Mouse (Mus musculus) c-Kit-positive CD71-negative TER-119-negative erythroid progenitor cells, embryonic 14.5 days (primary cell): ENCODE measurements around the gene Snd1.
"Not testable (repeated sequence)": the region's sequence is repeated elsewhere in the genome, so short reads cannot be mapped to it uniquely, and the experiment has no call there.

Experiments
- DNase-seq: peaks from one replicate; pipeline ENCODE4 v3.0.0-alpha.2; 2013; ENCODE audit warnings: low read depth

Gene Snd1

DNA sequence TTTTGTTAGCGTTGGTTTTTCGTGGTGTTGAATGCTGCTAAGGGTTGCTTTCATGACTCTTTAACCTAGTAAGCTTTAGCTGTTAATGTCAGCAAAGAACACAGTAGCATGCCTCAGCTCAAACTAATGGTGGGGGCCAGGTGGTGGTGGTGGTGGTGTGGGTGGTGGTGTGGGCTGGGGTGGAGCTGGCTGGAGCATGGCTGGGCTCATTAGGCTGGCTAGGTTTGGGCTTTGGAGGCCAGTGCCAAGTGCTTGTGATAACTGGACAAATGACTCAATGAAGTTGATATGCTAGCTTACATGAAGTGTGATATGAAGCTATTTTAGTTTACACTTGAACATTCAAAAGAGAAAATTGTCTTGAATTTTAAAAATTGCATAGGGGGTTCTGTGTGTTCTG, 11.1 kb downstream of the Snd1 start:
- no peak for DNase-seq

DNA sequence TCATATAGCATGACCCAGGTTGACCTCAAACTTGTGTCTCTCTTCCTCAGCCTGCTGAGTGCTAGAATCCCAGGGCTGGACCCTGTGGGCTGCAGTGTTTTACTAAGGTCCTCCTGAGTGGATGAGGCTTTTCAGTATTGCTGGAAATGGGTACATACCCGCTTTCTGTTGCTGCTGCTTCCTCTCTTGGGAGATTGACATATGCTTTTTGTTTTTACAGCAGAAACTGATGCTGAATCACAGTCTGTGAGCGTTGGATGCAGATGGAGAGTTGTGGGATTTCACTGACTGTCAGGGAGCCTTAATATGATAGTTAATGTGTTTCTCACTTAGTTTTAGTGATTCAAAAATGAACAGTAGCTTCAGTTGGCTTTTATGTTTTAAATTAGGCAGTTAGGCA, 11.5 kb downstream of the Snd1 start:
- no peak for DNase-seq

DNA sequence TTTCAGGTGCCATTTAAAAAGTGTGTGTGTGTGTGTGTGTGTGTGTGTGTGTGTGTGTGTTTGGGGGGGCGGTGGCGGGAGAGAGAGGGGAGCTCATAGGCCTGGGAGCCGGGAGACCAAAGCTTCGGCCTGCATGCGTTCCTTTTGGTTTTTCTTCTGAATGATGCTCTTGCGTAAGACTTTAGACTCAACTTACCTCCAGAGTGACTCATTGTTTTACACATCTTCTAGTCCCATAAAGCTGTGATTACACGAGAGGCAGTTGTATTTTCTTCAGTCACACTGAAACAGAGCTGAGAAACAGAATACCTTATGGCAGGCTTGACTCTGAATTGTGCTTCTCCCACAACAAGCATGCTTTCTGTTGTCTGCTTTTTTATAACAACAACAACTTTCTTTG, 12.0 kb downstream of the Snd1 start:
- no peak for DNase-seq

DNA sequence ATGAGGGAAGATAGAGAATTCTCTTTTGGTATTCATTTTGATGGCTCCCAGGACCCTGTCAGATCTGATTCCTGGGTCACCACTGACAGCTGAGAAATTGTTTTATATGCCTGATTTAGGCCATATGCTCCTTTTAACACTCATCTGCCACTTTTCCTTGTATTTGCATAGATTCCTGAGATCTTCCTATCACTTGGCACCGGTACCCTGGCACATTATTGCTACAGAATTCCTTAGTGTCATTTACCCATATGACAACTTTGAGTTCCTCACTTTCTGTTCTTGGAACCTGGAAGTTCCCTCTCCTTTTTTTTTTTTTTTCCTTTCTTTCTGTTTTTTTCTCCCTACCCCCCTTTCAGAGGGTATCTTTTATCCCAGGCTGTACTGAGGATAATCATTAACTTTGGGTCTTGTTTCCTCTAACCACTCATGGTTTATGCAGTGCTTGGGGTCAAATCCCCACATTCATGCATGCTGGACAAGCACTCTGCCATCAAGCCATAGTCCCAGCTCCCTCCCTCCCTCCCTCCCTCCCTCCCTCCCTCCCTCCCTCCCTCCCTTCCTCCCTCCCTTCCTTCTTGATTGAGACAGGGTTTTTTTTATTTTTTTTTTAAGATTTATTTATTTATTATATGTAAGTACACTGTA, 13.4 kb downstream of the Snd1 start:
- DNase-seq: no peak

DNA sequence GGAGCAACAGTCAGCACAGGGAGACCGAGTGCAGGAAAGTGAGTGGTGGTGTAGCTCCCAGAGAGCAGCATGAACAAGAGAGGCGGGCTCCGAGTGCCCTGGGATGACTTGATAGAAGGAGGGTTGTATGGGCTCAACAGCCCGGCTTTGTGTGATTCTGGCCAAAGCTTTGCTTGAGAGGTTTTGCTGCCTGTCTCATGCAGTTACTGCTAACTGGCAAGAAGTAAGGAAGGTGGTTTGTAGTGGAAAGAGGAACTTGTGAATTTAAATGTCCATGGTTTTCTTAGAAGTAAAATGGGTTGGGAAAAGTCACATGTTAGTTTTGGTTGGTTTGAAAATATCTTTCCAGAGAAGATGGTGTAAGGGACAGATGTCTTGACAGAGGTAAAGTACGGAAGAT, 15.7 kb downstream of the Snd1 start:
- no peak for DNase-seq

DNA sequence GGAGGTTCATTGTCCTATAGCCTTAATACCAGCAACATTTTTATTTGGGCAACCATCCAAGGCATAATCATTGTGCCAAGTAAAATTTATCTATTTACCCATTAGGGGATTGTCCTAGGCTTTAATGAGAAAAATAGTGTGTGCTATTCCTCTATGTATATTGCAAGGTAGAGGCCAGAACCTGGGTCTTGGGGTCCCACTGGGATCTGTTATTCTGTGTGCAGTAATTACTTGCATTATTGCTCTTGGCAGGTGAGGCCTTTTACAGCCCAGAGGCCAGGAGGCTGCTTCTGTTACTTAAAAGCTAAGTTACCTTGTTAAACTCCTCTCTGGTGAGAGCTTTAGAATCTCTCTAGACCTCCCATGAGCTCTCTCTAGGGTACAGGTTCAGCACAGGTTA, 16.3 kb downstream of the Snd1 start:
- no peak for DNase-seq

DNA sequence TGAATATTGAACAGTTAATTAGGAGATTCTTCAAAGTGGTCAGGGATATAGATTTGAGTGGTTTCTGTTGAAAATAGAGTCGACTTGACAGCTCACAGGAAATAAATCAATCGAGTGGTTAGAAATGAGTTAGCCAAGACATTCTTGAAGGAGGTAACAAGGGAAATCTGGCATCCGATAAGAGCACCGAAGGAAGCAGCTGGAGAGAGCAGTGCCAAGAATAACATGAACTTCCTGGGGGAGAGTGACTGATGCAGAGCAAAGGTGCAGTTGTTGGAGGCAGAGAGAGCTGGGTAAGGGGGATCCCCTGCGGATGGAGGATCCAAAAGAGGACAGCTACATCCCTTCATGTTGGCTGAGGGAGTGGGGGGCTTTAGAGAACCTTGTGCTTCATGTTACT, 22.9 kb downstream of the Snd1 start:
- no peak for DNase-seq

DNA sequence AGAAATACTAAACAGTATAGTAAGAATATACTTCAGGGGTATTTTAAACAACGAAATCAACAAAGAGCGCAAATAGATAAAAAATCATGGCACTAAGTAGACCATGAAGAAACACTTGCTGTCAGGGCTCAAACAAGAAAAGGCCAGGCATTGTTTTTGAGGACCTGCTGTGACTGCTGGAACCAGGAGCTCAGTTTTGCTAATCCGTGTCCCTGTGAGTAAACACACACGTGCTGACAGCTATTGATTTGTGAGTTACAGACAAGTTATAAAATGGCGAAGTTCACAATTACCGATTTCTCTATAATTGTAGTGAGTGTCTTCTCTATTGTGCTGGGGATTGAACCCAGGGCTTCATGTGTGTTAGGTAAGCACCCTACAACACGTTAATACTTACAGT, 27.6 kb downstream of the Snd1 start:
- no peak for DNase-seq

DNA sequence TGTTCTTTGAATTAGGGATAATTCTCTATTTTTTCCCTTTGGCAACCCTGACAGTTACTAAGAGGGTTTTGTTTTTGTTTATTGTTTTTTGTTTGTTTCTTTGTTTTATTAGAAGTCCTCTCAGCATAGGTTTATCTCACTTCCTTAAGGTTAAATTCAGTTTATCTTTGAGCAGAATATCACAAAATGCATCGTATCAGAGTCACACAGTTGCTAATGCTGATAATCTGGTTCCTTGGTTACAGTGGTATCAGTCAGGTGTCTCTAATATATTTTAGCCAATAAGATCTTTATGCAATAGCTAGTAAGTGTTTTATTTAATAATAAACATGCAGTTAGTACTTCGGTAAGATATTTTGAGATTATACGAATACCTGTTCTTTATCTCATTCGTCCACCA, 28.2 kb downstream of the Snd1 start:
- DNase-seq: no peak

DNA sequence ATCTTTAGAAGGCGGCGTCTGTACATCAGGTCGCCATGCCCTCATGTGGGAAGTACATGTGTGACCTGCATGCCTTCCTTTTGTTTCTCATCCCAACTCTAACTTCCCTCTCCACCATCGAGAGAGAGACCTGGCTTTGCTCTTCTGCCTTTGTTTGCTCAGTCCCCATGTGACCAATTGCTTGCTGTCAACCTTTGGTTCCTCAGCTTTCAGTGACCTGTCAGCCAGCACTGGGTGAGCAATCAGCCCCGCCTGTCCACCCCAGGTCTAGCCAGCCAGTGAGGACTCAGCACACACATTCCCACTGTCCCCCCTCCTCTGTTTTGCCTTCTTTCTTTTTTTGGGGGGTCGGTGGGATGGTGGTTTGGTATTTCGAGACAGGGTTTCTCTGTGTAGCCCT, 29.7 kb downstream of the Snd1 start:
- DNase-seq: no peak

DNA sequence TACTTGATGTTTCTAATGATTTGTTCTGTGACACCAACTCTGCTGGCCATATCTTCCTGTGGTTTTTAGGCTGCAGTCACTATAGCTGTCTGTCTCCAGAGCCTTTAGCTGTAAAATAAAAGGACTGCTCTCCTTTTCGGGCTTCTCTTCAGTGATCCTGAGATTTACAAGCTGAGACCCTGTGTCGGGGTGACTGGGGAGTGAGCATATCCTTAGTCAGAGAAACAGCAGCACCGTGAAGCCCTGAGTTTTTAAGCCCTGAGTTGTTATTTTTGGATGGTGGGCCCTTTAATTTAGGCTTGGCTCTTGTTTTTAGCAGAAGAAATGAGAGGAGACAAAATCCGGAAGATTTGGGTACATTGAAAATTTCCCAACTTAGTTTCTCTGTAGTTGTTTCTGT, 32.8 kb downstream of the Snd1 start:
- DNase-seq: no peak

DNA sequence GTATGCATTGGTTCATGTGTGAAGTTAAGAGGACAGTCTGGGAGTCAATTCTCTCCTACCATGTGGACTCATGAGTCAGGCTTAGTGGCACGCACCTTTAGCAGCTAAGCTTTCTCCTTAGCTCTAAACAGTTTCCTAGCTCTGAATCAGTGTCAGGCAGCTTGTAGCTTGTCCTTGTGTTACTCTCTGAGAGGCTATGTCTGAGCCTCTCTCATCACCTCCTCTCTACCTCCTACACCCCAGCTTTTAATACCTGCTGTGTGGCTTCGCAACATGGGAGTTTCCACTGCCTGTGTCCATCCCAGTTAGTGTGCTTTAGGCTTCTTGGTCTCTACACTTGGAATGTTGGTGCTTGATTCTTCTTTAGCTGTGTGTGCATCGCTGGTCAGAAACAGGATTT, 39.3 kb downstream of the Snd1 start:
- no peak for DNase-seq

DNA sequence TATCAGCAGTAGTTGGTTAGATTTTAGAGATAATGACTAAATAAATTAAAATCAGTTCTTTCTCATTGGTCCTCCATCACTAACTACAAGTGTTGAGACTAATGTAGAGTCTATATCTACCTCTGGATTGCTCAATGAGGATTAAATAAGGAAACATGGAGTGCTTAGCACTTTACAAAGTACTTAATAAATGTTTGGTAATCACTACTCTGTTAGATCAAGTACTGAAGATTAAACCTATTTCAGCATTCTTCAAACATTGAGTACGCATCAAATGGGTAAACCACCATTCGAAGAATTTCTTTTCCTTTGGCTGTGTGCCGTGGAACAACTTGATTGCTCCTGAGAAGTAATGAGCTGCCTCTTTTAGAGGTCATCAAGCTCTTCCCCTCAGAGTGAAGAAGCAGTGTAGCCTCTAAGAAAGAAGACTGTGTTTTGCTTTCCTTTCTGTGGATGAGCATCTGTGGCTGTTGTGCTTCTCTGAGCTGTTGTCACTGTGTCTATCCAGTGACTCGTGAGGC, 40.0 kb downstream of the Snd1 start:
- no peak for DNase-seq

DNA sequence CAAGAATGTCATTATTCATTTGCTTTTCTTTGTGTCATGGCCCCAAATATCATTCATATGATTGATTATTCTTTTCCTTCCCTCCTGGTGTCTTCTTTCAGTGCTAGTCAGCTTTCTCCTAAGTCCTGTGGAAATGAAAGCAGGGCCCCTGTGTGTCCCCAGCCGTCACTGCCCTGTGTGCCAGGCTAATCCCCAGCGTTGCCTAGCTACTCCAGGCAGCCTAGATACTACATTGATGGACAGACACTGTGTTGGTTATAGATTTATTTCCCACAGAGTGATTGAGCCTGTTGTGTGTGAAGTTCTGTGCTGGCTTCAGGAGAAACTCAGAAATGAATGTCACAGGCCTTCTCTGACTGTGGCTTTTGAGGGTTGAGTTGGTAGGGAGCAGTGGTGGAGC, 41.7 kb downstream of the Snd1 start:
- no peak for DNase-seq

DNA sequence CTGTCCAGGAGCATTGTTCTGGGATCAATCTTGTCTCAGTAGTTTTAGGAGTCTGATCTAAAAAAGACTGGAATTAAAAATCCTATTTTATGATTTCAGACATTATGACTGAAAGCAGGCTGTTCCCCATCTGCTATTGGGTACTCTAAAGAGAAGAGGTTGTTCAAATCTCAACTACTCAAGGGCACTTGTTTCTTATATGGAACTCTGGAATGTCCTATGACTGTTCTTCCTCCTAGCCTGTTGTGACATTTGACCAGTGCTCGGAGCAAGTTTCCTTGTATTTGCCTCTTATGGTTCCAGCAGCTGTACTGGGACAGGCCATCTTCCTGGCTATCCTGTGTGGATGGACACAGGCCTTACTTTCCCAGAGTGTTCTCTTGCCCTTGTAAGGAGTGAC, 42.1 kb downstream of the Snd1 start:
- DNase-seq: no peak

DNA sequence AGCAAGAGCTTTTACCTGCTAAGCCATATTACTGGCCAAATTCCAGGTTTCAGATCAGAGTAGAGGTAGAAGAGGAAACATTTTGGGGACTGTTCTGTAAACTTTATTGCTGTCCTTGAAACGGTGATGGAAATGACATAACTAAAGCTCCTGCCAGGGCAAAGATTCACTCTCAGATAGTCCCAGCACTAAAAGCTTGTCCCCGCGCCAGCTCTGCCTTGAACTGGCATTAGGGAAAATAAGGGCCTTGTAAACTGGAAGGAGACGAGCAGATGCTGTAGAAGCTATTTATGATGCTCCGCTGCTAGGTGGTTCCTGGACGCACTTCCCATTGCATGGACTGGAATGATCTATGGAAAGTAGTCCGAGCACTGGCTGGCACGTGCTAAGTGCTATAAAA, 44.5 kb downstream of the Snd1 start:
- no peak for DNase-seq

DNA sequence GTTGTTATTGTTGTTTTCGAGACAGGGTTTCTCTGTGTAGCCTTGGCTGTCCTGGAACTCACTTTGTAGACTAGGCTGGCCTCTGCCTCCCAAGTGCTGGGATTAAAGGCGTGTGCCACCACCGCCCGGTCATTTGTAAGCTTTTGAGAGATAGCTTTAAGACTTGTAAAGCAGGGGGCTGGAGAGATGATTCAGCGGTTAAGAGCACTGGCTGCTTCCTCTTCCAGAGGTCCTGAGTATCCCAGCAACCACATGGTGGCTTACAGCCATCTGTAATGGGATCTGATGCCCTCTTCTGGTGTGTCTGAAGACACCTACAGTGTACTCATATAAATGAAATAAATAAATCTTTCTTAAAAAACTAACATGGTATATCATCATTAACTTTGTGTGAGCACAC, 45.8 kb downstream of the Snd1 start:
- DNase-seq: not testable (repeated sequence)

DNA sequence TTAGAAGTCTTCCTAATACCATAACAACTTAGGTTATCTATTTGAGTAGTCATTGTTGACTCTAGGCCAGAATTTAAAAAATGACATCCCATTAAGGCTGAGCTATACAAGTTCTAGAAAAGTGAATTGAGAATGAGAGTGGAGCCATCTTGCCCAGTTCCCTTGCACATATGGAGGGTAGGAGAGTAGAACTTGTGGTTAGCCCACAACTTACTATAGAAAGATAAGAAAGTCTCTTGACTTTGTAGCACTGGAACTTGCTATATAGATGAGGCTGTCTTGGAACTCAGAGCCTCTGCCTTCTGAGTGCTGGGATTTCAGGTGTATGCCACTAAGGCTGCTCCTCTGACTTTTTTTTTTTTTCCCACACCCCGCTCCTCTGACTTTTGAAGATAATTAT, 46.5 kb downstream of the Snd1 start:
- no peak for DNase-seq

DNA sequence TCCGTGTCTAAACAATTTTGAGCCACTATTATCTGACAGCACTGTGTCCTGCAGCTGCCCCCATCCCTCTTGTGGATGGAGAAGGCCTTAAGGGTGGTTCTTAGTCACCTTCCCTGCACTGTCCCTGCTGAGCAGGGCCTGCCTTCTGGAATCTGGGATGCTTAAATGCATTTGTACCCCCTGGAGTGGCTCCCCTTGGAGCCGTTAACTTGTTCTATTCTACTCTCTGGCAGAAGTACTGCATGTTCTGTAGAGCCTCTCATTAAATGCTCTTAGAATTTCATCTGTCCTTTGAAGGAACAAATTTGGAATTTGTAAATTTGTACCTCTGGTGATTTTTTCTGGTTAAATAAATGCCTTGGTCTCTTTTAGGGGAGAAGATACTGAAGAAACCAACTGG, 50.6 kb downstream of the Snd1 start:
- no peak for DNase-seq

DNA sequence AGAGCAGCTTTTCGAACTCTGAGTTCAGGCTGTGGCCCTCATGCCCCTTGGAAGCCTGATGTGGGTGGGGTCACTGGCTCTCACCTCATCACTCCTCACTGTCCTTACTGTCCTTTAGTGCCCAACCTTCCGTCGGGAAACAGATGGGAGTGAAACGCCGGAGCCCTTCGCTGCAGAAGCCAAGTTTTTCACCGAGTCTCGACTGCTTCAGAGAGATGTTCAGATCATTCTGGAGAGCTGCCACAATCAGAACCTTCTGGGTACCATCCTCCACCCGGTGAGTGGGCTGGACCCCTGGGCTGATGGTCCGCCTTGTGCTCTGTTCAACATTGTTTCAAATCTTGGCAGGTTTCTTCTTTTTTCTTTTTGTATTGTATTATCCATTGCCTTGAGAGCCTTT, 52.5 kb downstream of the Snd1 start:
- DNase-seq: no peak

DNA sequence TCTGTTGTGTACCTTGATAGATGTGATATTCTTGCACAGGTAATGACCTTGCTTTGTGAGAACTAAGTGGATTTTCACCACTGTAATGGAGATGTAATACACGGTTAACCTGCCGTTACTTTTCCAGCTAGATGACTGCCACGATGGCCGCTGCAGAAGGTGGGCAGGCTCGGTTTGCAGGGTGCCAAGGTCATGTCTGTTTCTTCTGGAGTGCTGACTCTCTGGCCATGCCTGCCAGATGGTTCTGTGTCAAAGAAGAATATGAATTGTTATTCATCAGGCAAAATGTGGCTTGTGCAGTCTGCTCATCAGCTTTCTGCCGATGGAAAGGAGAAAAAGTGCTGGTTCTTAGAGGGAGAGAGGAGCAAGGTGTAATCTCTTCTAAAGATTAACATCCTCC, 53.3 kb downstream of the Snd1 start:
- no peak for DNase-seq

DNA sequence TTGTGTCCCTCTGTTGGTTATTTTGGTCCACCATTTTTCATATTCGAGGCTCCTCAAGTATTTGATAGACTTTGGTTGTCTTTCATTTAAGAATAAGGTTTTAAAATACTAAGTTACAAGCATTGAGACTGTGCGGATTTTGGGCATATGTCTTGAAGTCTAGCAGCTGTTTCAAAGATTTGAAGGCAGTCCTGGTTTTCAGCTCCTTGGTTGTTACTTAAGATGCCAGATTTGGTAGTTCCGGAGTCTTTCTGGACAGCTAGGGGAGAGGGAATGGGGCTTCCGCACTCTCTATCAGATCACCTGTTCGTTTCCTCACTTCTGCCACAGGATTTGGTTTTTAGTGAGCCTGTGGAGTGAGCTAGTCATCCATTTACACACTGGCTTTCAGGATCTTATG, 61.5 kb downstream of the Snd1 start:
- no peak for DNase-seq

DNA sequence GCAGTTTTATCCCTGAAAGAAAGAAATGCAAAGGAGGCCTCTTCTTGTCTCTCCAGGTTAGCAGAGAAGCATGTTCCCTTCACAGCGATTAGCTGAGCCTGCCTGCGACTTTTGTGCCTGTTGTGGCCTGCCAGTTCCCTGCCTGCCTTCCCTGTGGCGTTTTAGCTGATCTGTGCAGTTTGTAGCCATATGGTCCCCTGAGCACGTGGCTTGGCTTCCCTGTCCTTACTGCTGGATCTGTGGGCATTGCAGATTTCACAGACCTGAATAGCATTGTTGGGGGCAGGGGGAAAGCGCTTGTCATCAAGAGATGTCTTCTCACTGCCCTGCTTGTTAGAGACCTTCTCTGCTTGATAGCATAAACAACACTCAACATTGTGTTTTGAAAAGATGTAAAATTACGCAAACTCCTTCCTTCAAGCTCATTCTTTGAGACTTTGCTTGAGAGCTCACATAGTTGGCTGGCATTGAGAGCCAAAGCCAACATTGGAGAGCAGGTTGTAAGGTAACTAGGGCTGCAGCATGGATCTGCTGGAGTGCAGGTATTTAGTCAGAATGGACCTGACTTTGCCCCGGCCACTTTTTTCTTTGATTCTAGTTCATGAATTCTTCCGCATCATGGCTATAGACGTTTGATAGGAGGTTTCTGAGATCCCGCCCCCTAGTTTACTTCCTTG, 63.0 kb downstream of the Snd1 start:
- no peak for DNase-seq

DNA sequence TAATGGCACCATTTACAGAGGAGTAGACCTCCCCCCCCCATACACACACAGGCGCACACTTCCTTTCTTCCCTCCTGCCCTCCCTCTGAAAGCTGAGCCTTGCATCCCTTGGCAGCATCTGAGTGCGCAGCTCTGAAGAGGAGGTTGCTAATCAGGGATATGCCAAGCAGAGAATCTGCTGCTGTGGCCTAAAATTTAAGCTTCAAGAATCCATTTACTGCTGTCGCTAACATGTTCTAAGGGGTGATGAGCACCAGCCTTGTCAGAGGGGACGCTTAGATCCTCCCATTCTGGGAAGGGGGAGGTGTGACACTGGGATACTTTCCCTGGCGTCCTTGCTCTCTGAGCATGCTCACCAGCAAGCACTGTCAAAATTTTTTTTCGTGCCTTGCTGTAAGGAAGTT, 67.4 kb downstream of the Snd1 start:
- DNase-seq: no peak
